Mouse (Mus musculus) forelimb bud, embryonic 11.5 days (tissue): Measurements from ENCODE around the gene Scaf11.
"Not testable (repeated sequence)": the region's sequence is repeated elsewhere in the genome, so short reads cannot be mapped to it uniquely, and the experiment has no call there.

Experiments used
- DNase-seq: peaks from one replicate; pipeline ENCODE4 v3.0.0-alpha.2; 2012; ENCODE audit warnings: low read depth, low spot score

The Scaf11 gene

GRCm38 (mm10) chr15:96460730-96461540, at the start of gene Scaf11:
Gene Scaf11, minus strand, starts transcription at chr15:96460843.
- DNase-seq = peak; percentile 98

GRCm38 (mm10) chr15:96507097-96507840, 46.6 kb upstream of the Scaf11 start:
- peak; percentile 53 for DNase-seq

GRCm38 (mm10) chr15:96497646-96498045, 37.0 kb upstream of the Scaf11 start:
- no peak for DNase-seq

GRCm38 (mm10) chr15:96494279-96494678, 33.6 kb upstream of the Scaf11 start:
- no peak for DNase-seq

GRCm38 (mm10) chr15:96493573-96493972, 32.9 kb upstream of the Scaf11 start:
- no peak for DNase-seq

- DNase-seq = not testable (repeated sequence)
These were observed 32.3 kb upstream of the Scaf11 start for GRCm38 (mm10) chr15:96492919-96493318.

- DNase-seq = peak; percentile 80
These were observed 31.4 kb upstream of the Scaf11 start for GRCm38 (mm10) chr15:96491861-96492641.

- DNase-seq = peak; percentile 48
These were observed 30.8 kb upstream of the Scaf11 start for GRCm38 (mm10) chr15:96491421-96491820.

GRCm38 (mm10) chr15:96490123-96490522, 29.5 kb upstream of the Scaf11 start:
- no peak for DNase-seq

GRCm38 (mm10) chr15:96488941-96489786, 28.5 kb upstream of the Scaf11 start:
- peak; percentile 17 for DNase-seq

- no peak for DNase-seq
These were observed 26.5 kb upstream of the Scaf11 start for GRCm38 (mm10) chr15:96487066-96487698.

GRCm38 (mm10) chr15:96480822-96481221, 20.2 kb upstream of the Scaf11 start:
- no peak for DNase-seq

GRCm38 (mm10) chr15:96478006-96478405, 17.4 kb upstream of the Scaf11 start:
- no peak for DNase-seq

GRCm38 (mm10) chr15:96476359-96476758, 15.7 kb upstream of the Scaf11 start:
- DNase-seq = peak; percentile 70

GRCm38 (mm10) chr15:96475571-96475972, 14.9 kb upstream of the Scaf11 start:
- no peak for DNase-seq

- no peak for DNase-seq
These were observed 13.8 kb upstream of the Scaf11 start for GRCm38 (mm10) chr15:96474325-96474955.

- no peak for DNase-seq
These were observed 13.3 kb upstream of the Scaf11 start for GRCm38 (mm10) chr15:96473920-96474319.

GRCm38 (mm10) chr15:96468316-96468715, 7.7 kb upstream of the Scaf11 start:
- no peak for DNase-seq

GRCm38 (mm10) chr15:96467844-96468243, 7.2 kb upstream of the Scaf11 start:
- DNase-seq = no peak

GRCm38 (mm10) chr15:96466362-96466903, 5.8 kb upstream of the Scaf11 start:
- no peak for DNase-seq
